Mouse (Mus musculus) CD4-positive, CD25-positive, alpha-beta regulatory T cell, adult 4 months (primary cell): ENCODE measurements around the gene Atp2a2. TPM values are rescaled to one million over a fixed set of nuclear protein-coding genes. Genes with fewer than 3 reads are reported as not detected.

ENCODE experiments used
- ATAC-seq: one replicate; pipeline ENCODE4 v1.8.0; 2017
- polyA plus RNA-seq, 2 experiments: library from polyadenylated mRNA; unstranded; fragments of 100-300 nt; shearing (Covaris generic); gene quantifications; one replicate each; pipeline ENCODE4 v1.2.1; 2017

Atp2a2 gene
- 10 to 100 TPM in 1 of 2 experiments, 1 to 10 TPM in 1; 10.0 to 14.8 TPM for polyA plus RNA-seq

- peak; percentile 76 for ATAC-seq
These were observed at the start of gene Atp2a2 for GRCm38 (mm10) chr5:122502077-122502941. Atp2a2 (minus strand) TSS chr5:122502225.

DNA sequence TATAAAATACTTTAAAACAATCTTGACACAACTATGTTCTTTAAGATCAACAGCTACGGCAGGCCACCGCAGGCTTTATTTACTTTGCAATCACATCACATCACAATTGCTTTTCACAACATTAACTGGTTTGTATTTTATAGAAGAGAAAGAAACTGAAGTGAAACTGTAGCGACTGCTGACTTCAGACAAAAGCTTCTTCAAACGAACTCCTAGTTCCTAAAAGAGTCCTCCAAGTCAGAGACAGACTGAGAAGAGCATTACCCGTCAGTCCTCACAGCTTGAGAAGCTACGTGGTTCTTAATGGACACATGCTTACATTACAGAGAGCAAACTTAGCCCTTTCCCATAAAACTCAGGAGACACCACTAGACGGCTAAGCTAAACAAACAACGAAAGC is 48.4 kb upstream of the Atp2a2 start:
- ATAC-seq, result no peak

GRCm38 (mm10) chr5:122548671-122549070 is 46.6 kb upstream of the Atp2a2 start:
- peak; percentile 94 for ATAC-seq

GRCm38 (mm10) chr5:122547810-122548209 is 45.8 kb upstream of the Atp2a2 start:
- no peak for ATAC-seq

GRCm38 (mm10) chr5:122547251-122547714 is 45.3 kb upstream of the Atp2a2 start:
- ATAC-seq, result peak; percentile 65

- ATAC-seq, result no peak
These were observed 41.4 kb upstream of the Atp2a2 start for GRCm38 (mm10) chr5:122543392-122543791.

GRCm38 (mm10) chr5:122541871-122542270 is 39.8 kb upstream of the Atp2a2 start:
- no peak for ATAC-seq

DNA sequence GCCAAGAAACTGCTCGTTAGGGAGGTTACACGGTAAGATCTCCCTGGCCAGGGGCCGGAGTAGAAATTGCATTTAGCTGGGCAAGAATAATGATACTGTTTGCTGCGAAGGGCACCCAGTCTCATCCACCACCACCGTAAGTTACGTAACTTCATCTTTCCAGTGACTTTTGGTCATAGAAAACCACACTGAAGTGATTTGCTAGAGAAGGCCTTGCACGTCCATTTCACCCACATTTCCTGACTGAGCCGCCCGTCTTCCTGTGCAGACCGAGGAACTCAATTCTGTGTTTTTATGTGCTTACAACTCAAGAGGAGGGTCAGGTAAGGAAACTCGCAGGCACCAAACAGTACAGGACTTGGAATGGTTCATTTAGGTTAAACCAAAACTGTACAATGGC is 36.1 kb upstream of the Atp2a2 start:
- ATAC-seq, result no peak

DNA sequence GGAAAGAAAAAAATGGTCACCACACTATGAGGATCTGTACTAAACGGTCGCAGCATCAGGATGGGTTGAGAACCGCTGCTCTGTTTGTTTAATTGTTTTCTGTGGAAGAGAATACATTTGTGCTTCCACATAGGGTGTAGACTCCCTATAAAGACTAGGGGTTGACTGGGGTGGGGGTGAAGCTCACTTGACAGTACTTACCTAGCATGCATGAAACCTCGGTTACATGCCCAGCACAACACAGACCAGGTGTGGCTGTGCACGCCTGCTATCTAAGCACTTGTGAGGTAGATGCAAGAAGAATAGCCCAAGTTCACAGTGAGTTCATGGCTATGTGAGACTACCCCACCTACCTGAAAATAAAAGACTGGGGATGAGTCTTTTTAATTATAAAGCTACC is 35.6 kb upstream of the Atp2a2 start:
- no peak for ATAC-seq

DNA sequence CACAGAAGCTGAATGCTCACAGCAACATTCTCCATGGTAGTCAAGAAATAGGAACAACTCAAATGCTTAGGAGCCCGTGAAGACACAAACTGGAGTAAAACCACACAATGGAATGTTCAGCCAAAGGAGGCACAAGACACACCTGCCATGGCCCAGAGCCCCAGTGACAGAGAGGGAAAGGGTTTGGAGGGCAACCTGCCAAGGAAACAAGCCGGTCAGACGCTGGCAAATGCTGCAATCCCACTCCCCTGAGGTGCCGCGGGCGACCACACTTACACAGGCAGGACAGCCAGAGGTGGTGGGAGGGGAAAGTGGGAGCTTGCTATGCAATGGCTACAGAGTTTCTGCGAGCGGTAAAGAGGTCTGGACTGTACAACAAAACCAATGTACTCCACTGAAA is 31.9 kb upstream of the Atp2a2 start:
- no peak for ATAC-seq

DNA sequence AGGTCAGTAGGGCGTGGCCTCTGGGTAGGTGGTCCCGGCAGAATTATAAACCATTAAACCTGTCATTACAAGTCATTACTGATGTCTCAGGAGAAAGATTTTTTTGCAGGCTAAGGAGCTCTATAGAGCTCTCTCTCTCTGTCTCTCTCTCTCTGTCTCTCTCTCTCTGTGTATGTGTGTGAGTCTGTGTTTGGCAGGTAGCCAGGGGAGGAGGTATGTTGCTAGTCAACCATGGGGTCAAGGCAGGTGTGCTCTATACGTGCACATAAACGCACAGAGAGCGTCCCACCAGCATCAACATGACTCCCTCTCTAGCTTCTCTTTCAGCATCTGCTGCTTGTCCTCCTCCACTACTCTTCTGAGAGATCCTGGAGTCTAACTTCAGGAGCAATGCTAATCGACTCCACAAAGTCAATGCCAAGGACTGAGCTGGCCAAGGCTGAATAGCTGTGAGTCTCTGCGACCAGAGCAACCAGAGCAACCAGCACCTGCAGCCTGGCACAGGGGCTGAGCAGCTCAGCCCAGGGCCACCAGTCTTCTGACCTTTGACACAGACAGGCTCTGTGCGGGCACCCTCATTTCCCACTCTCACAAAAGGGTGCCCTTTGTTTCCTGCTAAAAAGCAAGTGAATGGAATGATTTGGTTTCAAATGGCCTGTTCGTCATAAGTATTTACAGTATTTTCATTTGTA is 28.0 kb upstream of the Atp2a2 start:
- no peak for ATAC-seq

- ATAC-seq, result no peak
These were observed 27.3 kb upstream of the Atp2a2 start for GRCm38 (mm10) chr5:122529316-122529715.

DNA sequence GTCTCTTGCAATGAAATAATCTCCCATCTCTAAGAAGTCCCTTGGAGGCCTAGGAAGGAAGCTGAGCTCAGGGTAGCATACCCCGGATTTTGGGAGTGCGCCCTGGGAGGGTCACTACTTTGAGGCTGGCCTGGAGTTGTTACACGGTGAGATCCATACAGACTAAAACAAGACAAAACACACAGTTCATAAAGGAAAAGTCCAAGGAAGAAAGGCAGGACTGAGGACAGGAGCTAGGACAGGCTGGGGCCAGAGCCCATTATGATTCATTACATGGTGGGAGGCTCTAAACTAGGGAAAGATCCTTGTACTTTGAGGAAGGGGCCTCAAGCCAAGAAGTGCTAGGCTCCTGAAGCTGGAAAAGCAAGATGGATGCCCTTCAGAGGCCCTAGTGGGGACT is 26.6 kb upstream of the Atp2a2 start:
- ATAC-seq, result no peak

DNA sequence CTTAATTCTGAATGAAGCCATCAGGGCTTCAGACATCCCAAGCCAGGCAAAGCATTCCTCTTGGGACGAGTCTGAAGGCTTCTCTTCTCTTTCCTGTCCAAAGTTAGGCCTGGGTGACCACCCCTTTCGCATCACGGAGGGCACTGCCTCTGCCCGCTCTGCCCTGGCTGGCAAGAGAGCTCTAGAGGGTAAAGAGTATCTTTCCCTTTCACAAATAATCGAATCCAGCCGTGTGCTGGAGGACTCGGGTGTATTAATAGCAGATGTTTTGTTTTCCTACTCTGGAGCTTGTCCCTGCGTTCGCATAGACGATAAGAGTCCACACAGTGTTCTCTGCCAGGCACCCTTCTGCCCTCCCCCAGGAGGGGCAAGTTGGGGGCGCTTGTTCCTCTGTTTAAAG is 25.7 kb upstream of the Atp2a2 start:
- ATAC-seq, result no peak

DNA sequence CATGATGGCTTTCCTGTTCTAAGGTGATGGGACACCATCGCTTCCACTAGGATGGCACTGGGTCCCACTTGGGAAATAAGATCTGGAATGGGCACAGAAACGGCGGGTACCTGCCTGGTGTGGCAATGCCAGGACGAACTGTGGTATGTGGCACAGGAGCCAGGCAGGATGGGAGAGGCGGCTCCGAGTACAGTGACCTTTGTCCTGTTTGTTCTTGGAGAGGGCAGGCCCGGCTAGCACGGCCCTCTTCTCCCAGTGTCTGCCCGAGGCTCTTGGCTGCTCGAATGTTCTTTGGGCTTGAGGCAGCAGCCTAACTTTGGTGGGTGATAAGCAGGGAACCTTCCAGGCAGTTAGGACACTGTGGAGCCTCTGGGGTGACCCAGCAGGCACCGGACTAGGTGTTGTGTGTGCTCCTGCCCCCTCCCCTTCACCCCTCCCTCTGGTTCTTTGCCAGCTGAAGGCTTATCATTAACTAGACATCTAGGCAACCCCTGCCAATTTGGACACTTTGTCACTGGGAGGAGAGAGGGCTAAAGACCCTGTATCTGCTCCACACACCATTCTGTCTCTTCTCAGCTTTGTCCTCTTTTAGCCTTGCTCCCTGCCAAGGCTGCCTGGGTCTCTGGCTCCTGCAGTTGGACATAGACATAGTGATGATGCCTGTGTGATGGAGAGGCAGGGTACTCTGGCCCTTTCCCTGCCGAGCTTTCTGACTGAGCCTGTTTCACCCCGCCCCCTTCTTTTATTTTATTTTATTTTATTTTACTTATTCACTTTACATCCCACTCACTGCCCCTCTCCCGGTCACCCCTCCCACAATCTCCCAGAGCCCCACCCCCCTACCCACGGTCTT is 25.1 kb upstream of the Atp2a2 start:
- ATAC-seq, result no peak

DNA sequence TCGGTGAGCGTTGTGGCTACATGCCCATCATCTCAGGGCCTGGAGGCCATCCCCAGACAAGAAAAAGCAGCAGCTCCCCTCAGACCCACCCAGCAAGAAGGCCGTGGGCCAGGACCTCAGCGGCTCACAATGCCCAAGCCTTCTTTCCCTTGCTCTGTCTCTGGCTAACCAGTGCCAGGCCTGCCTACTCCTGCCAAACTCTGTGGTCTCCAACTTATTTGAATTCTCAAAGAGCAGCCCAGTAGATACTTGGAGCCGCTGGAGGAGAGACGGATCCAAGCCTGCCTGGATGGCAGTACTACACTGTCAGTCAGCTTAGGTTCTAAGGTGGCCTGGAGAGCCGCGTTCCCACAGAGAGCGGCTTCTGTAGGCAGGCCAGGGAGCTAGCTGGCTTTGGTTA is 24.4 kb upstream of the Atp2a2 start:
- no peak for ATAC-seq

- ATAC-seq, result no peak
These were observed 23.4 kb upstream of the Atp2a2 start for GRCm38 (mm10) chr5:122525238-122525931.

- no peak for ATAC-seq
These were observed 22.8 kb upstream of the Atp2a2 start for GRCm38 (mm10) chr5:122524854-122525237.

- no peak for ATAC-seq
These were observed 22.2 kb upstream of the Atp2a2 start for GRCm38 (mm10) chr5:122524244-122524643.

- ATAC-seq, result no peak
These were observed 19.1 kb upstream of the Atp2a2 start for GRCm38 (mm10) chr5:122521130-122521473.

GRCm38 (mm10) chr5:122520254-122521129 is 18.5 kb upstream of the Atp2a2 start:
- no peak for ATAC-seq
